Mouse (Mus musculus): ENCODE results near the gene Gltp. TPM values are rescaled to one million over a fixed set of nuclear protein-coding genes. Genes with fewer than 3 reads are reported as not detected.

Gltp gene
- total and polyA plus RNA-seq, 2 experiments from 2014 or later: 51.0 to 55.0 TPM

GRCm38 (mm10) chr5:114688703-114689102, 2.1 kb downstream of the Gltp start:
- Histone ChIP-seq H3K9ac (replicated peaks; ENCODE audit: low read length) (no peak overlapping the region), H3K36me3 (ENCODE audit: insufficient read depth, low read length) (no peaks in the 10 kb centered on the region), H3K9me3 (ENCODE audit: low read length) (no peaks in the 10 kb centered on the region), H3K4me2 (ENCODE audit: low read depth, low read length) (peak overlapping the region; percentile 28; the same call in 1 of the 2 replicates), H3K4me1 (ENCODE audit: insufficient read depth, low read length) (peaks cover 16% of the 10 kb centered on the region; the same call in 1 of the 2 replicates), H3K4me3 (ENCODE audit: low read length) (no peak overlapping the region), H3K27me3 (ENCODE audit: insufficient read depth, low read length) (no peaks in the 10 kb centered on the region), H3K27ac (no peak overlapping the region)
- ATAC-seq (peak; percentile 6; the same call in 1 of the 2 replicates), DNase-seq (ENCODE audit: low spot score) (no peak)
- TF ChIP-seq CTCF (IDR thresholded peaks at IDR 0.05; ENCODE audit: low read depth): no peak
- 71% methylated on average over 13 of the region's 13 CpGs for WGBS

DNA sequence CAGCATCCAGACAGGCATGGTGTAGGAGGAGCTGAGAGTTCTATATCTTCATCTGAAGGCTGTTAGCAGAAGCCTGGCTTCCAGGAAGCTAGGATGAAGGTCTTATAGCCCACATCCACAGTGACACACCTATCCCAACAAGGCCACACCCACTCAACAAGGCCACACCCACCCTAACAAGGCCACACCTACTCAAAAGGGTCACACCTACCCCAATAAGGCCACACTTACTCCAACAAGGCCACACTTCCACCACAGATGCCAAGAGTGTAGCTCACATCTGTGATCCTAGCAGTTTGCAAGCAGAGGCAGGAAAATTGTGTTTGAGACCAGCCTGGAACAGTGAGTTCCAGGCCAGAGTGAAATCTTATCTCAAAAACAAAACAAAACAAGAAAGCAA, 2.9 kb downstream of the Gltp start:
- no peak overlapping the region for H3K4me3 ChIP-seq (ENCODE audit: low read length)

GRCm38 (mm10) chr5:114686726-114687210, 4.0 kb downstream of the Gltp start:
- no peaks in the 10 kb centered on the region for H3K36me3 ChIP-seq (ENCODE audit: insufficient read depth, low read length)
- H3K4me1 ChIP-seq (ENCODE audit: insufficient read depth, low read length): peaks cover 16% of the 10 kb centered on the region; the same call in 1 of the 2 replicates
- TF ChIP-seq CTCF (IDR thresholded peaks at IDR 0.05; ENCODE audit: low read depth): no peak
- no peaks in the 10 kb centered on the region for H3K27me3 ChIP-seq (ENCODE audit: insufficient read depth, low read length)
- no peak overlapping the region for H3K9ac ChIP-seq (replicated peaks; ENCODE audit: low read length)
- no peaks in the 10 kb centered on the region for H3K9me3 ChIP-seq (ENCODE audit: low read length)
- no peak for DNase-seq (ENCODE audit: low spot score)
- H3K27ac ChIP-seq: no peak overlapping the region
- no peak overlapping the region for H3K4me2 ChIP-seq (ENCODE audit: low read depth, low read length)
- ATAC-seq: no peak
- no peak overlapping the region for H3K4me3 ChIP-seq (ENCODE audit: low read length)
- 77% methylated on average over 7 of the region's 7 CpGs for WGBS

More for the DNA sequence above, 2.9 kb downstream of the Gltp start:
- Histone ChIP-seq H3K4me2 (ENCODE audit: low read depth, low read length) (no peak overlapping the region), H3K4me1 (ENCODE audit: insufficient read depth, low read length) (peaks cover 16% of the 10 kb centered on the region; the same call in 1 of the 2 replicates), H3K9ac (replicated peaks; ENCODE audit: low read length) (no peak overlapping the region), H3K27ac (no peak overlapping the region), H3K9me3 (ENCODE audit: low read length) (no peaks in the 10 kb centered on the region), H3K27me3 (ENCODE audit: insufficient read depth, low read length) (no peaks in the 10 kb centered on the region), H3K36me3 (ENCODE audit: insufficient read depth, low read length) (no peaks in the 10 kb centered on the region)
- ATAC-seq (no peak), DNase-seq (ENCODE audit: low spot score) (no peak)
- no peak for TF ChIP-seq CTCF (IDR thresholded peaks at IDR 0.05; ENCODE audit: low read depth)

- H3K4me1 ChIP-seq (ENCODE audit: insufficient read depth, low read length): peaks cover 16% of the 10 kb centered on the region; the same call in 1 of the 2 replicates
- no peak overlapping the region for H3K27ac ChIP-seq
- no peaks in the 10 kb centered on the region for H3K36me3 ChIP-seq (ENCODE audit: insufficient read depth, low read length)
- H3K4me2 ChIP-seq (ENCODE audit: low read depth, low read length): no peak overlapping the region
- H3K27me3 ChIP-seq (ENCODE audit: insufficient read depth, low read length): no peaks in the 10 kb centered on the region
- no peak overlapping the region for H3K4me3 ChIP-seq (ENCODE audit: low read length)
- TF ChIP-seq CTCF (IDR thresholded peaks at IDR 0.05; ENCODE audit: low read depth): no peak
- no peaks in the 10 kb centered on the region for H3K9me3 ChIP-seq (ENCODE audit: low read length)
- ATAC-seq (no peak), DNase-seq (ENCODE audit: low spot score) (no peak)
- H3K9ac ChIP-seq (replicated peaks; ENCODE audit: low read length): no peak overlapping the region
- 87% methylated on average over 5 of the region's 5 CpGs for WGBS
Measured at GRCm38 (mm10) chr5:114685986-114686385, 4.8 kb downstream of the Gltp start.

GRCm38 (mm10) chr5:114681717-114682116, 9.1 kb downstream of the Gltp start:
- Histone ChIP-seq H3K4me2 (ENCODE audit: low read depth, low read length) (no peak overlapping the region), H3K4me1 (ENCODE audit: insufficient read depth, low read length) (peaks cover 16% of the 10 kb centered on the region; the same call in 1 of the 2 replicates), H3K27me3 (ENCODE audit: insufficient read depth, low read length) (no peaks in the 10 kb centered on the region), H3K9me3 (ENCODE audit: low read length) (no peaks in the 10 kb centered on the region), H3K27ac (peak overlapping the region; percentile 1; the same call in 1 of the 2 replicates), H3K9ac (replicated peaks; ENCODE audit: low read length) (no peak overlapping the region), H3K4me3 (ENCODE audit: low read length) (no peak overlapping the region), H3K36me3 (ENCODE audit: insufficient read depth, low read length) (peaks cover 4% of the 10 kb centered on the region)
- no peak for ATAC-seq
- 68% methylated on average over 8 of the region's 8 CpGs for WGBS
- TF ChIP-seq CTCF (IDR thresholded peaks at IDR 0.05; ENCODE audit: low read depth): no peak
- no peak for DNase-seq (ENCODE audit: low spot score)

DNA sequence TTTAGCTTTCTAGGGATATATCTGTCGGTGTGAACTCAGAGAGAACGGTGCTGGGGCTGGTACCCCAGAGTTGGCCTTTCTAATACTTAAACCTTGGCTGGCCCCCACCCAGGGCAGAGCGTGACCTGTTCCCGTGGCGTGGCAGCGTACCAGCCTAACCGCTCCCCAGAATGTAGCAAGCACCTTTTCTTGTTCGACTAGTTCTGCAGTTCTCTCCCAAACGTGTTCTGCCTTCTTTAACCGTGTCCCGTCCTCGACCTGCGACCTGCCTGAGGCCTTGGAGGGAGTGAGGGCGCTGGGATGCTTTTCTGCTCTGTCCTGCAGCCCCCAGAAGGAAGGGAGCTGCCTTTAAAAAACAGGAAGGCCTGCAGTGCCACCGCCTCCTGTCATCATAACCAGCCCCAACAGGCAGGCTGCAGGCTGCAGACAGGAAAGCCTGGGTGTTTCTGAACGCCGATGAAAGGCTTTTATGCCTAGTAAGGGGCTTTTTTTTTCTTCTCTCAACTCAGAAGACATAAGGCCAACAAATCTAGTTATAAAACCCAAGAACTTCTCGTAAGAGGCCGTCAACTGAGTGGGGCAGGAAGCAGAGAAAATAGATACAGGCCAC, 10.0 kb downstream of the Gltp start:
- Histone ChIP-seq H3K27ac (peak overlapping the region; percentile 32; the same call in 1 of the 2 replicates), H3K9ac (replicated peaks; ENCODE audit: low read length) (no peak overlapping the region)
- TF ChIP-seq CTCF (IDR thresholded peaks at IDR 0.05; ENCODE audit: low read depth): no peak

More for the DNA sequence above, 10.0 kb downstream of the Gltp start:
- no peak overlapping the region for H3K4me2 ChIP-seq (ENCODE audit: low read depth, low read length)
- H3K27me3 ChIP-seq (ENCODE audit: insufficient read depth, low read length): no peaks in the 10 kb centered on the region
- H3K4me3 ChIP-seq (ENCODE audit: low read length): no peak overlapping the region
- peaks cover 16% of the 10 kb centered on the region; the same call in 1 of the 2 replicates for H3K4me1 ChIP-seq (ENCODE audit: insufficient read depth, low read length)
- ATAC-seq (no peak), DNase-seq (ENCODE audit: low spot score) (no peak)
- H3K9me3 ChIP-seq (ENCODE audit: low read length): no peaks in the 10 kb centered on the region
- H3K36me3 ChIP-seq (ENCODE audit: insufficient read depth, low read length): peaks cover 5% of the 10 kb centered on the region
- 78% methylated on average over 19 of the region's 19 CpGs for WGBS
